Mouse (Mus musculus): ENCODE measurements around the gene Ssbp4.
A peak's percentile ranks its signal among the peaks of the same experiment; 100 is the strongest.

- peak; percentile 36 for TF ChIP-seq CTCF (conservative IDR thresholded peaks at IDR 0.05; ENCODE audit: low read length)
- TF ChIP-seq NANOG (IDR thresholded peaks at IDR 0.05; ENCODE audit: borderline replicate concordance, low read length): no peak
- TF ChIP-seq POU5F1 (IDR thresholded peaks at IDR 0.05; ENCODE audit: borderline replicate concordance, low read length): no peak
Observed at GRCm38 (mm10) chr8:70598283-70598682, 10.4 kb downstream of the Ssbp4 start.

All from E14TG2a.4 (cell line).